Mouse (Mus musculus): Measurements from ENCODE around the gene Snapin.

GRCm38 (mm10) chr3:90451396-90452095 lies 39.3 kb downstream of the Snapin start:
- TF ChIP-seq EP300 (IDR thresholded peaks at IDR 0.05; ENCODE audit: low read depth) (0 out of 2 replicates have a peak, but pooled peaks have one; percentile 30), CTCF (IDR thresholded peaks at IDR 0.05; ENCODE audit: low read depth) (no peak)

Measured in heart, postnatal 0 days (tissue).